Mouse (Mus musculus) megakaryocyte, embryonic 14.5 days (primary cell): ENCODE measurements around the gene Hmga1. TPM values are rescaled to one million over a fixed set of nuclear protein-coding genes. Genes with fewer than 3 reads are reported as not detected.

Source experiments
- H3K27me3 ChIP-seq: replicated peaks from 2 replicates; pipeline ENCODE3; 2012; ENCODE audit warnings: inconsistent platforms
- H3K36me3 ChIP-seq: replicated peaks from 2 replicates; pipeline ENCODE3; 2012; ENCODE audit warnings: low read length, inconsistent platforms, mixed read lengths
- H3K4me1 ChIP-seq: 2 replicates; pipeline ENCODE4 v1.6.1; 2012; ENCODE audit warnings: inconsistent platforms
- H3K4me3 ChIP-seq: replicated peaks from 2 replicates; pipeline ENCODE3; 2012; ENCODE audit warnings: moderate library complexity, mild to moderate bottlenecking, inconsistent platforms
- H3K9me3 ChIP-seq: 2 replicates; pipeline ENCODE4 v1.6.1; 2012; ENCODE audit warnings: inconsistent platforms
- FLI1 ChIP-seq: IDR thresholded peaks from 2 replicates; pipeline ENCODE4 v1.6.1; 2012; ENCODE audit warnings: low read length, inconsistent platforms, mixed read lengths
- GATA1 ChIP-seq: IDR thresholded peaks from 3 replicates; pipeline ENCODE4 v1.6.1; 2012; ENCODE audit warnings: mixed read lengths, low read length, inconsistent platforms, borderline replicate concordance
- polyA plus RNA-seq: library from polyadenylated mRNA; stranded (reverse); fragments of >175 nt; gene quantifications from 2 replicates; pipeline ENCODE4 v1.2.3, GENCODE M21; 2012; ENCODE audit warnings: low replicate concordance; ENCODE audit not compliant: insufficient read depth

Gene Hmga1
- polyA plus RNA-seq, 1 experiment, result 3,567 TPM

DNA sequence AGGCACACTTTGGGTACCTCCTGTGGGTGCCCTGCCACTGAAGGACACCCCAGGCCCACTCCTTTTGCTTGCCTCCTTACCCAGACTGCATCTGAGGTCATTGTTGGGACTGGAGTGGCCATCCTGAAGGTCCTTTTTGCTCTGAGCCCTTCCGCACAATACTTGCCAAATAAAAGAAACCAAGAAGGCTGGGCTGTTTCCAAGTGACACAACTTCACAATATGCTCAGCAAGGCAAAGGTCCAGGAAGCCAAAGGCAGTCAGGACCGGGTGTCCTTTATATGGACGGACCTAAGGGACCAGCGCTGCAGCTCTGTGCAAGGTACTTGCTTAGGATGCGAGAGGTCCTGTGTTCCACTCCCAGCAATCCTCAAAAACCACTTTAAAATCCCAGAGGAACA, 11.9 kb downstream of the Hmga1 start:
- H3K9me3 ChIP-seq, result no peaks in the 10 kb centered on the region
- no peaks in the 10 kb centered on the region for H3K27me3 ChIP-seq
- no peak overlapping the region for H3K4me3 ChIP-seq
- H3K36me3 ChIP-seq, result peaks cover 73% of the 10 kb centered on the region
- TF ChIP-seq FLI1 (no peak), GATA1 (no peak)
- peaks cover 93% of the 10 kb centered on the region for H3K4me1 ChIP-seq

GRCm38 (mm10) chr17:27571315-27571714, 15.0 kb downstream of the Hmga1 start:
- Histone ChIP-seq H3K4me1 (peaks cover 95% of the 10 kb centered on the region), H3K27me3 (no peaks in the 10 kb centered on the region), H3K36me3 (peaks cover 84% of the 10 kb centered on the region), H3K4me3 (no peak overlapping the region), H3K9me3 (no peaks in the 10 kb centered on the region)
- no peak for TF ChIP-seq GATA1
- TF ChIP-seq FLI1, result no peak

DNA sequence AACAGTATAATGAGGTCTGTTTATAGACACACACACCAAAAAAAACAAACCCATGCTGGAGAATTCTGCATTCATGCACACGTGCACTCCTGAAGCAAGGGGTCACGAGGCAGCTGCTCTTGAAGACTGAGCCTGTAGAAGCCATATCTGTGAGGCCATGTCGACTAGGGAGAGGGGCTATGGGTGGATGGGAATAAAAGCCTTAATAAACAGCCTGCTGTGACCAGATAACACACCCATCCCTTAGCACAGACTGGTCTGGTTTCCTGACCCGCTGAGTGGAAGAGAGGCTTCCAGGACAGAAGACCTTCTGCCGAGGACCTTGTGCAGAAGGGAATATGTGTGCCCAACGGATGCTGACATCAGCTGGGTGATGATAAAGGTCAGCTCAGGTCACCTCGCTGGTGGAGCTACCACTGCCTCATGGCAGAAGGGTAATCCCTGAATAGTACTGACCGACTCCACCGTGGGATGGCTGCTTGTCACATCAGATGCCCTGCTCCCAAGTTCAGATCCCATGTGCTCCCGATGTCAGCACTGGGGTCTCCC, 17.5 kb downstream of the Hmga1 start:
- Histone ChIP-seq H3K4me3 (peak overlapping the region; percentile 76), H3K36me3 (peaks cover 90% of the 10 kb centered on the region), H3K27me3 (no peaks in the 10 kb centered on the region), H3K9me3 (no peaks in the 10 kb centered on the region), H3K4me1 (peaks cover 93% of the 10 kb centered on the region)
- TF ChIP-seq FLI1 (no peak), GATA1 (no peak)

DNA sequence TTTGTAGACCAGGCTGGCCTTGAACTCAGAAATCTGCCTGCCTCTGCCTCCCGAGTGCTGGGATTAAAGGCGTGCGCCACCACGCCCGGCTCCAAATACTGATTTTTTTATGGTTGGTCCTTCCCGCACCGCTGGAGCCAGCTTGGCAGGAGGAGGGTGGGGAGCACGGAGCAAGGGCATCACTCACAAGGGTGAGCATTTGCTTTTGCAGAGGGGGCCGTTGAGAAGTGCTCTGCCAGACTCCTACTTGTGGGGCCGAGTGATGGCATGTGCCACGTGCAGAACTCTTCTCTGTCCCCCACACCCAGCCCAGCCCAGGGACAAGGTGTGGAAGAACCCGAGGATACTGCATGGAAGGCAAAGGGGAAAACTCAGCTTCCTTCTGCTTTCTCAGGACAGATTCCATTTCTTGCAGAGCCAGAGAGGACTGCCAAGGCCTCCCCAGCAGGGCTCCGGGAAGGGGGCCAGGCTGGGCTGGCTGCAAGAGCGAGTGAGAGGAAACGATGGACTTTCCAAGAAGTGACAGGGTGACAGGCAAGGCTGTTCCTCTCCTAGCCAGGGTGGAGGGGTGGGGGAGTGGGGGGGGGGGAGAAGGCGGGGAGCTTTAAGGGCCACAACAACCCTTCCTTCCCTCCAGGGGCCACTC, 18.3 kb downstream of the Hmga1 start:
- Histone ChIP-seq H3K9me3 (no peaks in the 10 kb centered on the region), H3K4me1 (peaks cover 92% of the 10 kb centered on the region), H3K27me3 (no peaks in the 10 kb centered on the region), H3K36me3 (peaks cover 90% of the 10 kb centered on the region), H3K4me3 (peak overlapping the region; percentile 10)
- TF ChIP-seq FLI1 (no peak), GATA1 (no peak)

DNA sequence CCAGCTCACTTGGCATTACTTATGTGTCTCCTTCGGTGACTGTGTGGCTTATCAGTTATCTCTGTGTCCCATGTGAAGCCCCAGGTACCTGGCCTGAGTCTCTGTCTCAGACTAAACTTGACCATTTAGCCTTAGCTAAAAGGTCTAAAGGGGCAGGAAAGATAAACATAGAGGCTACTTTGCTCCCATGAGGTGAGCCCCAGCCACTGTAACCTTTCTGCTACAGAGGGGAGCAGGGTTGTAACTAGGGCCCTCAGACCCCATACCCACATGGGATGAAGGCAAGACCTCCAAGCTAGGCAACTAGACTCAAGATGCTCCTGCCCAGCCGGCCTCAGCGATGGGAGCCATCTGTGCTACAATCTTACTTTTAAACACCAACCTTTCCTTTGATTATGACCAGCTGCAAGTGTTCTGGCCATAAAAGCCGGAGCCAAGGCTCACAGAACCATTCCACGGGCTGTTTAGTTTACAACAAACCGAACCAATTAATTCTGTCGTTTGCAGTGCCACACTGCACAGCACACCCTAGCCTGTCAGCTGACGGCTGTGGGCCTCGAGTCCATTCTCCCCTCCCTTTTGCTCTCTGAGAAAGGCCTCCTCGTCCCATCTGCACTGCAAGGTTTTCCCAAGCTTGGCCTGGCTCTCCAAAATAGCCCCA, 18.9 kb downstream of the Hmga1 start:
- Histone ChIP-seq H3K4me3 (no peak overlapping the region), H3K36me3 (peaks cover 90% of the 10 kb centered on the region), H3K9me3 (no peaks in the 10 kb centered on the region), H3K27me3 (no peaks in the 10 kb centered on the region), H3K4me1 (peaks cover 89% of the 10 kb centered on the region)
- TF ChIP-seq FLI1 (no peak), GATA1 (no peak)

GRCm38 (mm10) chr17:27576056-27576455, 19.8 kb downstream of the Hmga1 start:
- H3K4me1 ChIP-seq, result peaks cover 88% of the 10 kb centered on the region
- TF ChIP-seq GATA1, result no peak
- no peak for TF ChIP-seq FLI1

DNA sequence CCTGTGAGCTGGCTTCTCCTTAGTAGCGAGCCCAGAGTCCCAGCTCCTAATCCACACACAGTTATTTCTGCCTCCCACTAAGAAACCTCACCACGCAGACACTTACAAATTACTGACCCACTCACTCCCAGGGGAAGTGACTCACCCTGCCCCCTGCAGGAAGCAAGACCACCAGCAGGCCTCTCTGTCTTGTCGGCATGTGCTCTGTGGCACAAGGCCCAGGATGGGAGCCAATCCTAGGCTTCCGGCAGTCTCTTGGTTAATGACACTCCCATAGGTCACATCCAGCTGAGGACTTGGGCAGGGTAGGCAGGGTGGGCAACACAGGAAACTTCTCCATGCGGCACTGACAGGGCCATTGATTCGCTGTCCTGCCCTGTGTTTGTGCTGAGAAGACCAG, 21.2 kb downstream of the Hmga1 start:
- no peak for TF ChIP-seq FLI1
- peaks cover 91% of the 10 kb centered on the region for H3K36me3 ChIP-seq
- H3K9me3 ChIP-seq, result no peaks in the 10 kb centered on the region
- H3K27me3 ChIP-seq, result no peaks in the 10 kb centered on the region
- no peak overlapping the region for H3K4me3 ChIP-seq
- H3K4me1 ChIP-seq, result peaks cover 84% of the 10 kb centered on the region

More at GRCm38 (mm10) chr17:27576056-27576455, 19.8 kb downstream of the Hmga1 start:
- H3K9me3 ChIP-seq, result no peaks in the 10 kb centered on the region
- no peak overlapping the region for H3K4me3 ChIP-seq
- H3K36me3 ChIP-seq, result peaks cover 90% of the 10 kb centered on the region
- no peaks in the 10 kb centered on the region for H3K27me3 ChIP-seq

- Histone ChIP-seq H3K4me1 (peaks cover 87% of the 10 kb centered on the region), H3K36me3 (peaks cover 94% of the 10 kb centered on the region)
- no peak for TF ChIP-seq FLI1
Observed at GRCm38 (mm10) chr17:27578487-27578886, 22.2 kb downstream of the Hmga1 start.

GRCm38 (mm10) chr17:27579816-27580215, 23.5 kb downstream of the Hmga1 start:
- no peak for TF ChIP-seq FLI1
- no peak for TF ChIP-seq GATA1
- Histone ChIP-seq H3K4me1 (peaks cover 87% of the 10 kb centered on the region), H3K4me3 (no peak overlapping the region), H3K9me3 (no peaks in the 10 kb centered on the region), H3K27me3 (no peaks in the 10 kb centered on the region), H3K36me3 (peaks cover 94% of the 10 kb centered on the region)

More at GRCm38 (mm10) chr17:27578487-27578886, 22.2 kb downstream of the Hmga1 start:
- H3K4me3 ChIP-seq, result no peak overlapping the region
- no peaks in the 10 kb centered on the region for H3K27me3 ChIP-seq
- no peaks in the 10 kb centered on the region for H3K9me3 ChIP-seq

- Histone ChIP-seq H3K4me1 (peaks cover 87% of the 10 kb centered on the region), H3K27me3 (no peaks in the 10 kb centered on the region)
Observed at GRCm38 (mm10) chr17:27580392-27581068, 24.2 kb downstream of the Hmga1 start.

More at GRCm38 (mm10) chr17:27580392-27581068, 24.2 kb downstream of the Hmga1 start:
- Histone ChIP-seq H3K9me3 (no peaks in the 10 kb centered on the region), H3K4me3 (no peak overlapping the region), H3K36me3 (peaks cover 94% of the 10 kb centered on the region)
- TF ChIP-seq GATA1 (no peak), FLI1 (no peak)
